Mouse (Mus musculus): ENCODE data around the gene Upk3a.
"Not testable (repeated sequence)": the region's sequence is repeated elsewhere in the genome, so short reads cannot be mapped to it uniquely, and the experiment has no call there.

The Upk3a gene

GRCm38 (mm10) chr15:84997768-84998454, 19.0 kb upstream of the Upk3a start:
- in situ Hi-C loops (cut with MboI, MseI), result loop anchor here (5.0 kb wide), 1 partner anchor 74 kb away; no protein-coding TSS in a partner anchor

GRCm38 (mm10) chr15:84999911-85000310, 17.0 kb upstream of the Upk3a start:
- in situ Hi-C loops (cut with MboI, MseI), result loop anchor here (5.0 kb wide), 1 partner anchor 72 kb away; no protein-coding TSS in a partner anchor

- in situ Hi-C loops (cut with MboI, MseI), result no loop called here
Observed at GRCm38 (mm10) chr15:85000984-85001982, 15.7 kb upstream of the Upk3a start.

GRCm38 (mm10) chr15:85009666-85010065, 7.3 kb upstream of the Upk3a start:
- in situ Hi-C loops (cut with MboI, MseI), result loop anchor here (5.0 kb wide), 1 partner anchor 763 kb away; no protein-coding TSS in a partner anchor

- in situ Hi-C loops (cut with MboI, MseI), result loop anchor here (5.0 kb wide), 1 partner anchor 760 kb away; no protein-coding TSS in a partner anchor
Observed at GRCm38 (mm10) chr15:85011895-85012661, 4.9 kb upstream of the Upk3a start.

- in situ Hi-C loops (cut with MboI, MseI), result loop anchor here (5.0 kb wide), 1 partner anchor 760 kb away; no protein-coding TSS in a partner anchor
Observed at GRCm38 (mm10) chr15:85012662-85013054, 4.3 kb upstream of the Upk3a start.

GRCm38 (mm10) chr15:85015771-85016170, 1.2 kb upstream of the Upk3a start:
- in situ Hi-C loops (cut with MboI, MseI), result no loop called here

- in situ Hi-C loops (cut with MboI, MseI), result no loop called here
Observed at GRCm38 (mm10) chr15:85022211-85022610, 5.3 kb downstream of the Upk3a start.

GRCm38 (mm10) chr15:85026197-85026596, 9.3 kb downstream of the Upk3a start:
- in situ Hi-C loops (cut with MboI, MseI), result no loop called here

- in situ Hi-C loops (cut with MboI, MseI), result no loop called here
Observed at GRCm38 (mm10) chr15:85027740-85028139, 10.8 kb downstream of the Upk3a start.

GRCm38 (mm10) chr15:85028648-85029047, 11.7 kb downstream of the Upk3a start, which contains the start of gene Fam118a:
TSS of gene Fam118a (plus strand) at chr15:85028948.
- in situ Hi-C loops (cut with MboI, MseI), result not testable (repeated sequence)

GRCm38 (mm10) chr15:85030643-85031042, 13.7 kb downstream of the Upk3a start:
- in situ Hi-C loops (cut with MboI, MseI), result loop anchor here (10.0 kb wide), 1 partner anchor 824 kb away; the partner anchor contains the start of gene Gtse1

- in situ Hi-C loops (cut with MboI, MseI), result loop anchor here (10.0 kb wide), 1 partner anchor 823 kb away; the partner anchor contains the start of gene Gtse1
Observed at GRCm38 (mm10) chr15:85031866-85032265, 14.9 kb downstream of the Upk3a start.

GRCm38 (mm10) chr15:85033916-85034315, 17.0 kb downstream of the Upk3a start:
- in situ Hi-C loops (cut with MboI, MseI), result loop anchor here (10.0 kb wide), 1 partner anchor 821 kb away; the partner anchor contains the start of gene Gtse1

GRCm38 (mm10) chr15:85036566-85037342, 19.8 kb downstream of the Upk3a start:
- in situ Hi-C loops (cut with MboI, MseI), result loop anchor here (10.0 kb wide), 1 partner anchor 818 kb away; the partner anchor contains the start of gene Gtse1

- in situ Hi-C loops (cut with MboI, MseI), result loop anchor here (10.0 kb wide), 1 partner anchor 817 kb away; the partner anchor contains the start of gene Gtse1
Observed at GRCm38 (mm10) chr15:85037343-85037690, 20.4 kb downstream of the Upk3a start.

- in situ Hi-C loops (cut with MboI, MseI), result no loop called here
Observed at GRCm38 (mm10) chr15:85041546-85042225, 24.7 kb downstream of the Upk3a start.

GRCm38 (mm10) chr15:85042361-85042954, 25.5 kb downstream of the Upk3a start:
- in situ Hi-C loops (cut with MboI, MseI), result no loop called here

- in situ Hi-C loops (cut with MboI, MseI), result no loop called here
Observed at GRCm38 (mm10) chr15:85043116-85043515, 26.2 kb downstream of the Upk3a start.

All from T-helper 1 cell (primary cell).